Mouse (Mus musculus) heart, embryonic 16.5 days (tissue): ENCODE results near the gene Thbs4. TPM values are rescaled to one million over a fixed set of nuclear protein-coding genes. Genes with fewer than 3 reads are reported as not detected.

ENCODE experiments used
- ATAC-seq: fragments of 200-750 bp; cut with Nextera tagmentation; replicated peaks from 2 replicates; pipeline ENCODE4 v1.8.0; 2017; ENCODE audit warnings: moderate number of reproducible peaks; ENCODE audit not compliant: insufficient read depth, low FRiP score; ENCODE audit errors: extremely low read depth
- H3K27ac ChIP-seq: fragments of 300-500 bp; sonication (generic); 2 replicates; pipeline ENCODE4 v1.5.1; 2014; ENCODE audit warnings: mild to moderate bottlenecking, low read length, control low read depth, moderate library complexity
- H3K27me3 ChIP-seq: fragments of 300-500 bp; sonication (generic); 2 replicates; pipeline ENCODE4 v1.6.1; 2014; ENCODE audit warnings: low read length, mixed read lengths; ENCODE audit not compliant: control insufficient read depth, insufficient read depth
- H3K36me3 ChIP-seq: fragments of 300-500 bp; sonication (generic); 2 replicates; pipeline ENCODE4 v1.6.1; 2014; ENCODE audit not compliant: control insufficient read depth, insufficient read depth
- H3K4me1 ChIP-seq: fragments of 300-500 bp; sonication (generic); 2 replicates; pipeline ENCODE4 v1.6.1; 2014; ENCODE audit warnings: low read length, mixed read lengths; ENCODE audit not compliant: control insufficient read depth, insufficient read depth
- H3K4me2 ChIP-seq: fragments of 300-500 bp; sonication (generic); 2 replicates; pipeline ENCODE4 v1.6.1; 2014; ENCODE audit warnings: low read depth, mild to moderate bottlenecking, control low read depth, low read length
- H3K4me3 ChIP-seq: fragments of 300-500 bp; sonication (generic); 2 replicates; pipeline ENCODE4 v1.5.1; 2014; ENCODE audit warnings: mild to moderate bottlenecking, control low read depth, low read length
- H3K9ac ChIP-seq: fragments of 300-500 bp; sonication (generic); 2 replicates; pipeline ENCODE4 v1.6.1; 2014; ENCODE audit warnings: low read length, control low read depth
- H3K9me3 ChIP-seq: fragments of 300-500 bp; sonication (generic); replicated peaks from 2 replicates; pipeline ENCODE4 v1.6.1; 2016; ENCODE audit warnings: low read length; ENCODE audit not compliant: control insufficient read depth
- whole genome bisulfite sequencing: fragments of 180-500 bp; shearing (Covaris S2); extraction: QIAGEN DNeasy Blood & Tissue Kit; methylation state at CpG from one replicate; pipeline ENCODE4 v1.1.7; 2014; 5-methylcytosine and 5-hydroxymethylcytosine counted together
- polyA plus RNA-seq: library from polyadenylated mRNA; unstranded; fragments of >200 nt; fragmentation: Nextera tagmentation; extraction: Ambion mirVana; gene quantifications from 2 replicates; pipeline ENCODE4 v1.2.1, GENCODE M21; 2015

Thbs4 gene
- polyA plus RNA-seq, 1 experiment from 2014 or later: 37.5 TPM

DNA sequence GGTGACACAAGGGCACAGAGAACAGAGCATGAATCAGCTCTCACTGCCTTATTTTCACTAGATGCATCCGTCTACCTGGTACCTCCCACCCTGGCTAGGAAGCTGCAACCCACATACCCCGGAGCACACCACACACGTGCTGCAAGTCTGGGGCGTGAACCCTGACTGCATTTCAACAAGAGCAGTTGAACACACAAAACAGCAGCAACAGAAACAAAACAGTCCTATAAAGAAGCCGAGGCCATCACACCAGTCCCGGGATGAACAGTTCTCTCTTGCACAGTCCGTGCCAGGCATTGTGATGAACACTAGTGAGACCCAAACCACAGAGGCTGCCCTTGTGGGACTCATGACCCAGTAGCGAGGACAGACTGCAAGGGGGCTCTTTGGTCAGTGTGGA is 40.9 kb downstream of the Thbs4 start:
- Histone ChIP-seq H3K27me3 (no peaks in the 10 kb centered on the region), H3K4me1 (peaks cover 12% of the 10 kb centered on the region; the same call in 1 of the 2 replicates), H3K9ac (no peak overlapping the region), H3K4me2 (no peak overlapping the region), H3K36me3 (no peaks in the 10 kb centered on the region), H3K9me3 (no peaks in the 10 kb centered on the region), H3K27ac (no peak overlapping the region), H3K4me3 (no peak overlapping the region)
- WGBS: 89% methylated on average over 8 of the region's 8 CpGs
- ATAC-seq: no peak

DNA sequence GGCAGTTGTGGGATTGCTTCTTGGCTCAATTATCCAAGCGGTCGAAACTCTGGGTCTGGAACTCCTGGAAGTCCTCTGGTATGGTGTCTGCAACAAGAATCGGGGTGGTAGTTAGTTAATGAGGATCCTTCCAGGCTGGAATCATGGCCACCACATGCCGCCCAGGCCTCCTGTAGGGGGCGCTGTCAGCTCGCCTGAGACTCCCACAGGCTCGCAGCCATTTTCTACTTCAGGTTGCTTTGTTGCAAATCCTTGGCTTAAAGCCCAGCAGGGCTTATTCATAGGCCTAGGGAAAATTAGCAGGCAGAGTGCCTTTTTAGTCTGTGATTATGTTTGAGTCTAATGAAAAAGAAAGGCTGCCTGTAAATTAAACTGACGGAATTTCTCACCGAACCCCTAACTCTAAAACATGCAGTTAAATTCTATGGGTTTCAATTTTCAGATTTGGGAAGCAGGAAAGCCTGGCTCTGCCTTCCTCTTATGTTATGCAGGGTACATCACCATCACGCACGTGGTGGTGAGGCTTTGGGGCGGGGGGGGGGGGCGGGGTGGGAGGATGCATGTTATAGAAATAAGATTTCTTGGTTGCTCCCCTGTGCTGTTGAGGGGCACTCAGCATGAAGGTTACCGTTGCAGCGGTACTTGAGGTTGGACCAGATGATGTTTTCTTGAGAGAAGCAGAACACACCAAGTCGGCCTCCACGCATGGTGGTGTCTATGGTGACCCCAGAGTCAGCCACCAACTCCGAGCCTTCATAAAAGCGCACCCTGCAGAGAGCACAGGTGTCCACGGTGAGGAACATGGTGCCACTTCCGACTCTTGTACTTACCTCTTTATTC is 42.7 kb downstream of the Thbs4 start:
- no peak overlapping the region for H3K4me3 ChIP-seq
- H3K36me3 ChIP-seq: no peaks in the 10 kb centered on the region
- WGBS: 64% methylated on average over 21 of the region's 21 CpGs
- H3K27me3 ChIP-seq: no peaks in the 10 kb centered on the region
- peak overlapping the region; percentile 26; the same call in 1 of the 2 replicates for H3K9ac ChIP-seq
- peak; percentile 72 for ATAC-seq
- H3K4me2 ChIP-seq: no peak overlapping the region
- H3K27ac ChIP-seq: peak overlapping the region; percentile 43
- no peaks in the 10 kb centered on the region for H3K9me3 ChIP-seq
- peaks cover 7% of the 10 kb centered on the region; the same call in 1 of the 2 replicates for H3K4me1 ChIP-seq

DNA sequence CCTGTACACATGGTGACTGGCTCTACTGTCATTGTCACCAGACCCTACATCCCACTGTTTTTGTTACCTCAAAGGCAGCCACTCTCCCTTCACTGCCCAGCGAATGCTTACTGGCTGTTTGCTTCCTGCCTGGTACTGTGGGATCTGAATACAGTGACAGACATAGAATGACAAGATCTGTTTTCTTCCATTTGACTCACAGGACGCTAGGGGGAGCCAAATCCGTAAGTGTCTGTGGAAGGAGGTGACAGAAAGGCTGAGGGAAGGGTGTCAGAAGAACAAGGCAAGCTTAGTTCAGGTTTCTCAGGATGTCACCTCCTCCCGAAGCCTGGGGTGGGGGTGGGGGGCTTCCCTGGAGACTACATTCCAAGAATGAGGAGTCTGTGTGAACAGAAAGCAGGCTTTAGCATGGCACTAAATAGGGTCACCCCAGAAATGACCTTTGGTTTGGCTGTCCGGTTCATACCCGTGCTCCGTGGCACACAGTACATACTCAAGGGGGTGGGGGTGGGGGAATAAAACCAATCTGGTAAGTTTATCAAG is 43.6 kb downstream of the Thbs4 start:
- 9% methylated on average over 7 of the region's 7 CpGs for WGBS
- 0 out of 2 replicates have a peak, but pooled peaks have one; percentile 54 for ATAC-seq
- H3K27ac ChIP-seq: peak overlapping the region; percentile 43; the same call in 1 of the 2 replicates

DNA sequence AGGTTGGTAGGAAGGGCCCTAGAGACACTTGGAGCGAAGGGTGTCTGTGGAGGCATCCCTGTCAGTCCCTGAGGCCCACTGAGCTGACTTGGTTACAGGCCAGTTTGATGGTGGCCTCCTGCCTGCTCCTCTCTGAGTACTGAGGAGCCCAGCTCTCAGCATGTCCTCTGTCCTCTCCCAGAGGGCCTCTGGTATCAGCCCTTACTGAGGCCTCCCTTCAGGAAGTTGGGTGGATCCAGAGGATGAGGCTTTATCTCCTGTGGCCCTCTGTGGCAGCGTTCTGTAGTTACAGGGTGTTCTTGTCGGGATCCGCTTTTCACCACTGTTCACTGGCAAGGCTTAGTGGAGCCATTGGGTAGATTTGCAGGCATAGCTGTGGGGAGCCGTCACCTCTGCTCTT is 51.3 kb downstream of the Thbs4 start:
- Histone ChIP-seq H3K9me3 (no peaks in the 10 kb centered on the region), H3K9ac (no peak overlapping the region), H3K4me2 (no peak overlapping the region), H3K27ac (no peak overlapping the region), H3K36me3 (no peaks in the 10 kb centered on the region), H3K4me3 (no peak overlapping the region), H3K27me3 (no peaks in the 10 kb centered on the region), H3K4me1 (no peaks in the 10 kb centered on the region)
- no peak for ATAC-seq
- 54% methylated on average over 5 of the region's 5 CpGs for WGBS

More for the DNA sequence above, 43.6 kb downstream of the Thbs4 start:
- peak overlapping the region; percentile 44 for H3K4me2 ChIP-seq
- H3K27me3 ChIP-seq: no peaks in the 10 kb centered on the region
- no peaks in the 10 kb centered on the region for H3K9me3 ChIP-seq
- H3K36me3 ChIP-seq: no peaks in the 10 kb centered on the region
- H3K4me1 ChIP-seq: peaks cover 7% of the 10 kb centered on the region; the same call in 1 of the 2 replicates
- 0 out of 2 replicates have a peak overlapping the region, but pooled peaks have one; percentile 4 for H3K9ac ChIP-seq
- H3K4me3 ChIP-seq: no peak overlapping the region

DNA sequence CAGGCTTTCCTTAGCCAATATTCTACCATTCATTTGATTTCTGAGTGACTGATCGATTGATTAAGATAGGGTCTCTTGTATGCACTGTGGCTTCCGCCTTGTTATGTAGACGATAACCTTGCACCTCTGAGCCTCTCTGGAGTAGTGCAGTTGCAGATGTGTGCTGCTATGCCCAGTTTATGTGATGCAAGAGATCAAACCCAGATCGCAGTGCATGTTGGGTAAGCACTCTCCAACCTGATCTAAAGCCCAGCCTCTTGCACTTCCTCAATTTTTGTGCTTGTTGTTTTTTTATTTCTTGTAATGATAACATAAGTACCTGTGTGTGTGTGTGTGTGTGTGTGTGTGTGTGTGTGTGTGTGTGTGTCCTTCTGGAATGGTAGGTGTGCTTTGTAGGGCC is 51.7 kb downstream of the Thbs4 start:
- H3K9ac ChIP-seq: no peak overlapping the region
- ATAC-seq: no peak

DNA sequence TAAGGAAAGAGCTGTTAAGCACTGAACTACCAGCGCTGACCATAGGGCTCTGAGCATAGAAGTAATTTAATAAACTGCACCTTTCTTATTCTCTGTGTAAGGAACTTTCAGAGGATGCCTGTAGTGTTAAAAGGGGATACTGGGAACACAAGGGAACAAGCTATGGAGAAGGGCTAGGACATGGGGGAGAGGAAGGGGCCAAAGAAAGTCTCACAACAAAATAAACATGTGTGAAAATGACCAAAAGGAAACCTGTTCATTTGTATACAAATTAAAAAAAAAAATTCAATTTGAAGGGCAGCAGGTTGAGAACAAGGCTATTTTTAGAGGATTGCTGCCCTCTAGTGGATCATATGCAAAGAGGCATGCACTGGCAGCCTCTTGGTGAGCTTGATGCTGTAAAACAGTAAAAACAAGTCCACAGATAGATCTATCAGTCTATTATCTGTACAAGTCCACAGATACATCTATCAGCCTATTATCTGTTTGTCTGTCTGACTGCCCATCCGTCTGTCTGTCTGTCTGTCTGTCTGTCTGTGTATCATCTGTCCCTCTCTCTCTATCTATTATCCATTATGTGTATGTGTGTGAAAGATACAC is 53.8 kb downstream of the Thbs4 start:
- no peaks in the 10 kb centered on the region for H3K27me3 ChIP-seq
- H3K9me3 ChIP-seq: no peaks in the 10 kb centered on the region
- H3K4me2 ChIP-seq: no peak overlapping the region
- no peak overlapping the region for H3K27ac ChIP-seq
- peaks cover 3% of the 10 kb centered on the region for H3K4me1 ChIP-seq
- no peak overlapping the region for H3K4me3 ChIP-seq
- ATAC-seq: no peak
- 8% methylated on average over 2 of the region's 2 CpGs for WGBS
- H3K36me3 ChIP-seq: no peaks in the 10 kb centered on the region
- no peak overlapping the region for H3K9ac ChIP-seq

More for the DNA sequence above, 51.7 kb downstream of the Thbs4 start:
- Histone ChIP-seq H3K36me3 (no peaks in the 10 kb centered on the region), H3K9me3 (no peaks in the 10 kb centered on the region), H3K4me3 (no peak overlapping the region), H3K4me1 (no peaks in the 10 kb centered on the region), H3K27ac (no peak overlapping the region), H3K27me3 (no peaks in the 10 kb centered on the region), H3K4me2 (no peak overlapping the region)
- WGBS: 86% methylated on average over 4 of the region's 4 CpGs

DNA sequence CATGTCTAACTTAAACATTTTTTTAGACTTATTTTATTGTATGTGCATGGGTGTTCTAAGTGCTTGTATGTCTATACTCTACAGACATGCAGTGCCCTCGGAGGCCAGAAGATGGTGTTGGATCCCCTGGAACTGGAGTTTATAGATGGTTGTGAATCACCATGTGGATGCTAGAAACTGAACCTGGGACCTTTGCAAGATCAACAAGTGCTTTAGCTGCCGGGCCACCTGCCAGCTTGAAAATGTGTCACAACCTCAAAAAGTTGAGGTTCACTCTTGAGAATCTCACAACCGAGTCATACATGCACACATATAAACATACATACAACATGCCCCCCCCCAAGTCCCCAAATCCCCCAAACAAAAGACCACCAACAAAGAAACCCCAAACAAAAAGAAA is 54.8 kb downstream of the Thbs4 start:
- WGBS: 77% methylated on average over 3 of the region's 3 CpGs

DNA sequence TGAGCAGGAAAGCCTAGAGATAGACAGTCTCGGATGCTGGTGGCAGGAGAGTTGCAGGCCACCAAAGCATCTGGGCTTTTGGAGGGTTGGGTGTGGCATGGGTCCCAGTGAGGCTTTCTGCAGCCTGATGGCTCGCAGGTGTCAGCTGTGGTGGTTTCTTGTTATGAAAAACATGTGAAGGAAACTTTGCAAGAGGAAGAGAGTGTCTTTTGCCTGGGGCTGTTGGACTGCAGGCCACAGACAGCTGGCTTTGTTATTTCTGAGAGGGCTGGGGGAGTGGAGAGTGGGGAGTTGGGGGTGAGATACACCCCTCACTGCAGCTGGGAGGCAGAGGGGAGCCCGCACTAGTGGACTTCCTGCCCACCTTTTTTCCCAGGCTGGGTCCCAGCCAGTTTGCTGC is 55.8 kb downstream of the Thbs4 start:
- H3K36me3 ChIP-seq: no peaks in the 10 kb centered on the region
- H3K4me2 ChIP-seq: no peak overlapping the region
- peaks cover 3% of the 10 kb centered on the region for H3K4me1 ChIP-seq
- H3K9ac ChIP-seq: no peak overlapping the region
- H3K9me3 ChIP-seq: no peaks in the 10 kb centered on the region
- ATAC-seq: no peak; the same call in 1 of the 2 replicates
- H3K4me3 ChIP-seq: no peak overlapping the region
- H3K27ac ChIP-seq: no peak overlapping the region
- 72% methylated on average over 3 of the region's 3 CpGs for WGBS
- H3K27me3 ChIP-seq: no peaks in the 10 kb centered on the region

More for the DNA sequence above, 54.8 kb downstream of the Thbs4 start:
- H3K27me3 ChIP-seq: no peaks in the 10 kb centered on the region
- H3K4me3 ChIP-seq: no peak overlapping the region
- H3K4me2 ChIP-seq: no peak overlapping the region
- H3K36me3 ChIP-seq: no peaks in the 10 kb centered on the region
- no peak for ATAC-seq
- H3K27ac ChIP-seq: no peak overlapping the region
- no peak overlapping the region for H3K9ac ChIP-seq
- H3K9me3 ChIP-seq: no peaks in the 10 kb centered on the region
- peaks cover 3% of the 10 kb centered on the region for H3K4me1 ChIP-seq
